Mouse (Mus musculus): Measurements from ENCODE around the gene Nppc. TPM values are rescaled to one million over a fixed set of nuclear protein-coding genes. Genes with fewer than 3 reads are reported as not detected.

Nppc gene
- 3.4 and 4.6 TPM in 2 replicates for polyA plus RNA-seq (2015; fragmentation: Nextera tagmentation; extraction: Ambion mirVana)

DNA sequence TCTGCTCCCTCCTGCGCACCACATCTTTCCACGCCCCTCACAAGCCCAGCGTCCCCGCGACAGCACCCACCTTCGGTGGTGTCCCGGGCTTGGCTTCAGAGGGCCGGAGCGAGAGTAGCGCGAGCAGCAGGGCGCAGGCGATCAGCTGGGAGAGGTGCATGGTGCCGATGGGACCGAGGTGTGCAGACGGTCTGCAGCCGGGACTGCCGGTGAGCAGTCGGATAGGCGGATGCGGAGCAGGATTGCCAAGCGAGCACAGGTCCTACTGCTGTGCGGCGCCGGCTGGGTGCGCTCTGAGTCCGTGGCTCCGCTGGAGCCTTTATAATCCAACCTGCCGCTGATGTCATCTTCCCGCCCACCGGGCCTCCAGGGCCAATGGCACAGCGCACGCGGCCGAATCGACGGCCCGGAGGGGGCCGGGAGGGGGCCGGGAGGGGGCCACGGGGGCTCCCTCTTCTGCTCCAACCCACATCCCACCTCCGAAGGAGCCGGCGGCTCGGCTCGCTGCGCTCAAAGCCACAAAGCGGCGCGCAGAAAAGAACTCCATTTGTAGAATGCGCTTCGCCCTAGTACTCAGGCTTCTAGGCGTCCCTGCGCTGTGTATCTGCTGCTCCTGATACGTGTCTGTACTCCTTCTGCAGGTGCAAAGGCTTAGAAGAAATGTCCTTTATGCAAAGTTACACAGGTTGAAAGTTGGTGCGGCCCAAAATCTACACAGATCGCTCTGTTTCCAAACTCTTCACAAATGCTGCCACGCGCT, at the start of gene Nppc:
Gene Nppc, minus strand, starts transcription at position 293 of the 760 bp plus-strand sequence.
- peak within 1 kb of the TSS; percentile 63 for H3K9ac ChIP-seq (ENCODE audit: low read length)
- H3K4me3 ChIP-seq (replicated peaks; ENCODE audit: low read length), result peak within 1 kb of the TSS; percentile 58
- 4% methylated on average over 59 of the region's 59 CpGs for WGBS
- H3K9me3 ChIP-seq (replicated peaks; ENCODE audit: control insufficient read depth, low read length), result no peaks in the 10 kb centered on the region
- H3K36me3 ChIP-seq (ENCODE audit: control insufficient read depth, insufficient read depth, low read length), result no peaks in the 10 kb centered on the region
- peak within 1 kb of the TSS; percentile 98 for H3K4me2 ChIP-seq (ENCODE audit: low read depth, low read length)
- ATAC-seq (ENCODE audit: insufficient read depth, low FRiP score), result peak; percentile 90
- H3K4me1 ChIP-seq (ENCODE audit: control insufficient read depth, insufficient read depth, low read length), result peaks cover 13% of the 10 kb centered on the region; the same call in 1 of the 2 replicates
- H3K27ac ChIP-seq (ENCODE audit: low read length), result no peak within 1 kb of the TSS
- peaks cover 33% of the 10 kb centered on the region for H3K27me3 ChIP-seq (ENCODE audit: control insufficient read depth, insufficient read depth, low read length)

DNA sequence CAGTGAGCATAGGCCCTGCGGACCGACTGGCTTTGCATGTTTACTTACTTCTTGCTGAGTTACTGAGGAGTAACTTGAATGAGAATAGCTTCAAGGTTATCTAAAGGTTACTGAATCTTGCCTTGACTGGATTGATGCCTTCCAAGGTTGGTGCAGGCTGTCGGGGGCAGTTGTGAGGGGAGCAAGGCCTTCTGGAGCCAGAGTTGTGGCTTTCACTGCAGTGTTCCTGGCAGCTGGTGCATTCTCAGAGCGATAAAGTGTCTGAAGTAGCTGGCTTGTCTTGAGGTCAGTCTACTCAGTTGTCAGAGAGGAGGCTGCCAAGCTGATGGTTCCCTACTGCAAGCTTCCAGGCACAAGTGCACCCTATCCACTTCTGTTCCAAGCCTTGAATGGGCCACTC, 49.0 kb upstream of the Nppc start:
- no peak for ATAC-seq (ENCODE audit: insufficient read depth, low FRiP score)

DNA sequence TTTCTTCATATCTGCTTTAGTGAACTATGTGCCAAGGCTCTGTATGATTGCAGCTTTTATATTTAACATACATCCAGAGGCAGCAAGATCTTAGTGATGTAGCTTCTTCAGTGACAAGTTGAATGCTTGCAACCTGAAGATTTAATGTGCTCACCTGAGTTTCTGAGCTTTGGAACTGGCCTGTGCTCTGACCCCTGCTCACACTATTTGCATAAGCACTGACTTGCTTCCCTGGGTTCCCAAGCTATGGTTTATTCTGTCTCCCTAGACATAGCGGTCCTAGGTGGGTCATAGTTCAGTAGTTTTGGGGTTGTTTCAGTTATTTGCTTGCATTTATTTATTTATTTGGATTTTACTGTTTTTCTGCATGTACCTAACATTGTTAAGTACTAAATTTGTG, 47.8 kb upstream of the Nppc start:
- H3K27ac ChIP-seq (ENCODE audit: low read length), result no peak overlapping the region
- H3K27me3 ChIP-seq (ENCODE audit: control insufficient read depth, insufficient read depth, low read length), result no peaks in the 10 kb centered on the region
- no peaks in the 10 kb centered on the region for H3K36me3 ChIP-seq (ENCODE audit: control insufficient read depth, insufficient read depth, low read length)
- H3K4me3 ChIP-seq (replicated peaks; ENCODE audit: low read length), result no peak overlapping the region
- no peak overlapping the region for H3K4me2 ChIP-seq (ENCODE audit: low read depth, low read length)
- ATAC-seq (ENCODE audit: insufficient read depth, low FRiP score), result no peak
- H3K9ac ChIP-seq (ENCODE audit: low read length), result no peak overlapping the region
- H3K9me3 ChIP-seq (replicated peaks; ENCODE audit: control insufficient read depth, low read length), result no peaks in the 10 kb centered on the region
- no peaks in the 10 kb centered on the region for H3K4me1 ChIP-seq (ENCODE audit: control insufficient read depth, insufficient read depth, low read length)
- WGBS, result 89% methylated on average over 1 of the region's 1 CpGs

More for the DNA sequence above, 49.0 kb upstream of the Nppc start:
- WGBS, result 65% methylated on average over 4 of the region's 4 CpGs
- no peak overlapping the region for H3K4me3 ChIP-seq (replicated peaks; ENCODE audit: low read length)
- no peaks in the 10 kb centered on the region for H3K36me3 ChIP-seq (ENCODE audit: control insufficient read depth, insufficient read depth, low read length)
- no peak overlapping the region for H3K9ac ChIP-seq (ENCODE audit: low read length)
- H3K4me2 ChIP-seq (ENCODE audit: low read depth, low read length), result no peak overlapping the region
- H3K27ac ChIP-seq (ENCODE audit: low read length), result no peak overlapping the region
- H3K9me3 ChIP-seq (replicated peaks; ENCODE audit: control insufficient read depth, low read length), result no peaks in the 10 kb centered on the region
- no peaks in the 10 kb centered on the region for H3K27me3 ChIP-seq (ENCODE audit: control insufficient read depth, insufficient read depth, low read length)
- no peaks in the 10 kb centered on the region for H3K4me1 ChIP-seq (ENCODE audit: control insufficient read depth, insufficient read depth, low read length)

DNA sequence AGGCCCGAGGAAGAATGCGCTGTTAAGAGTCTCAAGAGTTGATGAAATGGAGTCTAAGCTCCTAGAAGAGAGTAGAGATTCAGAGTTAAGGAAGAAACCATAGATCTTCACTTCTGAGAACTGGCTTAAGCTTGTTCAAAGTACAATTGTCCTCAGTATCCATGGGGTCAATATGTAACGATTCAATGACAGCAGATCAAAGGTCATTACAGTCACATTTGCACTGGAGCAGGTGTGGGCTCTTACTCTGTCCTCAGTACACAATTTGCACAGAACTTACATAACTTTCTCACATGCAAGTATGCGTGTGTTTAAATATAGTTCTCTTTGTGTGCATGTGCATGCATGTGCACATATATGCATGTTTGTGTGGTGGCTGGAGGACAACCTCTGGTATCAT, 42.7 kb upstream of the Nppc start:
- no peak for ATAC-seq (ENCODE audit: insufficient read depth, low FRiP score)
- Histone ChIP-seq H3K36me3 (ENCODE audit: control insufficient read depth, insufficient read depth, low read length) (no peaks in the 10 kb centered on the region), H3K4me2 (ENCODE audit: low read depth, low read length) (no peak overlapping the region), H3K4me3 (replicated peaks; ENCODE audit: low read length) (no peak overlapping the region), H3K9me3 (replicated peaks; ENCODE audit: control insufficient read depth, low read length) (no peaks in the 10 kb centered on the region), H3K27me3 (ENCODE audit: control insufficient read depth, insufficient read depth, low read length) (no peaks in the 10 kb centered on the region), H3K27ac (ENCODE audit: low read length) (no peak overlapping the region), H3K9ac (ENCODE audit: low read length) (no peak overlapping the region), H3K4me1 (ENCODE audit: control insufficient read depth, insufficient read depth, low read length) (no peaks in the 10 kb centered on the region)
- 81% methylated on average over 4 of the region's 4 CpGs for WGBS

DNA sequence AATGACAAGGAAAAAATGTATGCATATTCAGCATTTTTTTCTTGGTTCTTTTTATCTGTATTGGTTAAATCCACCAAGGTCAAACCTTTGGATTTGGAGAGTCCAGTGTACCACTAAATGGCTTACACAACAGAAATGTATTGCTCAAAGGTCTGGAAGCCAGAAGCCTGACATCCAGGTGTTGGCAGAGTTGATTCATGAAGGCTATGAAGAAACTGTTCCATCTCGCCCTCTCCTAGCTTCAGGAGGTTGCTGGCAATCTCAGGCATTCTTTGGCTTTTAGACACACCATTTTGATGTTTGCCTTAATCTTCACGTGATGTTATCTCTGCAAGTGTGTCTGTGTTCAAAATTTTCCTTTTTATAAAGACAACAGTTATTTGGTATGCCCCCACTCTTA, 41.7 kb upstream of the Nppc start:
- Histone ChIP-seq H3K4me3 (replicated peaks; ENCODE audit: low read length) (no peak overlapping the region), H3K36me3 (ENCODE audit: control insufficient read depth, insufficient read depth, low read length) (no peaks in the 10 kb centered on the region), H3K4me2 (ENCODE audit: low read depth, low read length) (no peak overlapping the region), H3K4me1 (ENCODE audit: control insufficient read depth, insufficient read depth, low read length) (no peaks in the 10 kb centered on the region), H3K27me3 (ENCODE audit: control insufficient read depth, insufficient read depth, low read length) (no peaks in the 10 kb centered on the region), H3K9me3 (replicated peaks; ENCODE audit: control insufficient read depth, low read length) (no peaks in the 10 kb centered on the region), H3K27ac (ENCODE audit: low read length) (no peak overlapping the region), H3K9ac (ENCODE audit: low read length) (no peak overlapping the region)
- 75% methylated on average over 2 of the region's 2 CpGs for WGBS
- no peak for ATAC-seq (ENCODE audit: insufficient read depth, low FRiP score)

DNA sequence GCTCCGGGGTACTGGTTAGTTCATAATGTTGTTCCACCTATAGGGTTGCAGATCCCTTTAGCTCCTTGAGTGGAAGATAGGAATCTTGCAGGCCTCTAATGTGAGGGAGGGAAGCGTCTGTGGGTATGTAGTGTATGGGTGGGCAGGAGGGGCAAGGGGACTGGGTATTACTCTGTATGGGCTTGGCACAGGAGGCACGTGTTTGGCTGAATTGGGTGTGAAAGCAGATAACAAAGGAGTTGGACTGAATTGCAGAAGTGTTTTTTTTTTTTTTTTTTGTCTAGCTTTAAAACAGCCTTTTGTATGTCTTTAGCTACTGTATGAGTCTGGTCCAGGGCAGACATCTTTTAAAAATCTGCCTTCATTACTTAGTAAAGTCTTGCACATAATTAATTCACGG, 39.2 kb upstream of the Nppc start:
- WGBS, result 77% methylated on average over 4 of the region's 4 CpGs
- Histone ChIP-seq H3K27me3 (ENCODE audit: control insufficient read depth, insufficient read depth, low read length) (no peaks in the 10 kb centered on the region), H3K9ac (ENCODE audit: low read length) (no peak overlapping the region), H3K4me3 (replicated peaks; ENCODE audit: low read length) (no peak overlapping the region), H3K4me1 (ENCODE audit: control insufficient read depth, insufficient read depth, low read length) (no peaks in the 10 kb centered on the region; the same call in 1 of the 2 replicates), H3K4me2 (ENCODE audit: low read depth, low read length) (no peak overlapping the region), H3K36me3 (ENCODE audit: control insufficient read depth, insufficient read depth, low read length) (no peaks in the 10 kb centered on the region), H3K27ac (ENCODE audit: low read length) (no peak overlapping the region), H3K9me3 (replicated peaks; ENCODE audit: control insufficient read depth, low read length) (no peaks in the 10 kb centered on the region)
- ATAC-seq (ENCODE audit: insufficient read depth, low FRiP score), result no peak

DNA sequence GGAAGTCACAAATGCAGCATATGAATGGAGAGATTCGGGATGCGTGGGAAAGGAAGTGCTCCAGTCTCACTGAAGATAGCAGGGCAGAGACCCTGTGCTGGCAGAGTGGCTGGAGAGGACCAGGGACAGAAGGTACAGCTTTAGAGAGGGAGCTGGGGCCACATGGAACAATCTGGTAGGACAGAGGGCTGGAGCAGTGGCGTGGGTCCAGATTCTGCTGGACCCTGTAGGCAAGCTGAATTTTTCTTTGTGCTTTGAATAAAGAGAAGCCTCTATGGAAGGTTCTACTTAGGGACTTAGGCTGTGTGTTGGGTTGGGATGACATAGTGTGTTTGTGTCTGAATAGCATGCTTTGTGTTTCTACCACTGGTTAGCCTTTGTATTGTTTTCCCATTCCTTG, 35.1 kb upstream of the Nppc start:
- Histone ChIP-seq H3K4me2 (ENCODE audit: low read depth, low read length) (no peak overlapping the region), H3K36me3 (ENCODE audit: control insufficient read depth, insufficient read depth, low read length) (no peaks in the 10 kb centered on the region), H3K4me1 (ENCODE audit: control insufficient read depth, insufficient read depth, low read length) (peaks cover 5% of the 10 kb centered on the region), H3K9me3 (replicated peaks; ENCODE audit: control insufficient read depth, low read length) (no peaks in the 10 kb centered on the region), H3K4me3 (replicated peaks; ENCODE audit: low read length) (no peak overlapping the region), H3K27ac (ENCODE audit: low read length) (no peak overlapping the region), H3K9ac (ENCODE audit: low read length) (peak overlapping the region; percentile 16; the same call in 1 of the 2 replicates), H3K27me3 (ENCODE audit: control insufficient read depth, insufficient read depth, low read length) (no peaks in the 10 kb centered on the region)
- WGBS, result 85% methylated on average over 3 of the region's 3 CpGs
- no peak for ATAC-seq (ENCODE audit: insufficient read depth, low FRiP score)

DNA sequence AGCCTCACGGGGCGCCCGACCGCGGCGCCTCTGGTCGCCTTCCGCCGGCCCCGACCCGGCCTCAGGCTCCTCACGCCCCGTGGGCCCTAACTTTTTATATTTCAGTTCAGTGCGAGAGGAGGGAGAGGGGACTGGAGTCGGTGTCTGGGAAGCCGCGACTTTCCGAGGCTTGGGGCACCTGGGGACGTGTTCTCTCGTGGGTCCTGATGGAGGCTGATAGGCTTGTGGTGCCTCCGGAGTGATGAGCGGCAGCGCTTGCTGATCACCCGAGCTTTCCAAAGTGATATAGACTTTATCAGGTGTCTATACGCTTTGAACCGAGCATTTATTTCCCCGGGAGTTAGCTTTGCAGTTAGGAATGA, 33.6 kb upstream of the Nppc start:
- WGBS, result under 1% methylated on average over 27 of the region's 27 CpGs
- peak; percentile 62; the same call in 1 of the 2 replicates for ATAC-seq (ENCODE audit: insufficient read depth, low FRiP score)

DNA sequence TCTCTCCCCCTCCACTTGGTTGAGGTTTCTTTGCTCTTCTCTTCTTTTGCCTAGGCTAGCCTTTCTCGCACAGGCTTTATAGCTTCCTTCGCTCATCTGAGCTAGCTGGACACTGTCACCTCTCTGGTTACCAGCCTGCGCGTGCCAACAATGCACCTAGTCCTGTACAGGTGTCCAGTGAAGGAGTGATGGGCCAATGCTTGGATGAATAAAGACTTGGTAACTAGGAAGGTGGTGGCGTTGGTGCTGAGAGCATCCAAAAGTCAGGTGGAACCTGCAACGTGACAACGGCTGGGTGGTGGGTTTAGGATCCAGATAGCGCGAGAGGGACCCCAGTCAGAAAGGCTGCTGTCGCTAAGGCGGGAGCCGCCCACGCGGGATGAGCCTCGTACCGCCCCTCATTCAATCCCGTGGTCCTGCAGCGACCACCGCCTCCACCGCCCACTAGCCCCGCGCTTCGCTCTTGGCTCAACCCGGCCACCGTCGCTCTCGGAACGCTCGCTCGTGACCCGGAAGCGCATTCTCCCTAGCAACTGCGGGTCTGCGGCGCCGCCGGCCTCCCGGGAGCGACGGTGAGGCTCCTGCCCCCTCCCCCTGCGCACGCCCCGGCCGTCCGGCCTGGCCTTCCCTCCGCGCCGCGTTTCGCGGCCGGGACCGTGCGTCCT, 33.1 kb upstream of the Nppc start, which contains the start of gene Dis3l2:
Gene Dis3l2, plus strand, starts transcription at position 509 of the 665 bp plus-strand sequence.
- Histone ChIP-seq H3K9ac (ENCODE audit: low read length) (peak within 1 kb of the TSS; percentile 94), H3K4me3 (replicated peaks; ENCODE audit: low read length) (peak within 1 kb of the TSS; percentile 71), H3K27me3 (ENCODE audit: control insufficient read depth, insufficient read depth, low read length) (no peaks in the 10 kb centered on the region), H3K9me3 (replicated peaks; ENCODE audit: control insufficient read depth, low read length) (no peaks in the 10 kb centered on the region), H3K36me3 (ENCODE audit: control insufficient read depth, insufficient read depth, low read length) (no peaks in the 10 kb centered on the region), H3K4me2 (ENCODE audit: low read depth, low read length) (peak within 1 kb of the TSS; percentile 78), H3K27ac (ENCODE audit: low read length) (peak within 1 kb of the TSS; percentile 91), H3K4me1 (ENCODE audit: control insufficient read depth, insufficient read depth, low read length) (peaks cover 5% of the 10 kb centered on the region)
- ATAC-seq (ENCODE audit: insufficient read depth, low FRiP score), result peak; percentile 90
- WGBS, result 3% methylated on average over 54 of the region's 54 CpGs

More for the DNA sequence above, 33.6 kb upstream of the Nppc start:
- no peaks in the 10 kb centered on the region for H3K9me3 ChIP-seq (replicated peaks; ENCODE audit: control insufficient read depth, low read length)
- peak overlapping the region; percentile 78 for H3K4me2 ChIP-seq (ENCODE audit: low read depth, low read length)
- H3K27me3 ChIP-seq (ENCODE audit: control insufficient read depth, insufficient read depth, low read length), result no peaks in the 10 kb centered on the region
- peaks cover 5% of the 10 kb centered on the region for H3K4me1 ChIP-seq (ENCODE audit: control insufficient read depth, insufficient read depth, low read length)
- peak overlapping the region; percentile 94 for H3K9ac ChIP-seq (ENCODE audit: low read length)
- H3K36me3 ChIP-seq (ENCODE audit: control insufficient read depth, insufficient read depth, low read length), result no peaks in the 10 kb centered on the region
- H3K27ac ChIP-seq (ENCODE audit: low read length), result peak overlapping the region; percentile 91
- H3K4me3 ChIP-seq (replicated peaks; ENCODE audit: low read length), result peak overlapping the region; percentile 71

Data from stomach, embryonic 16.5 days (tissue).